Mouse (Mus musculus): Measurements from ENCODE around the gene Gm11492. TPM values are rescaled to one million over a fixed set of nuclear protein-coding genes. Genes with fewer than 3 reads are reported as not detected.
A peak's percentile ranks its signal among the peaks of the same experiment; 100 is the strongest.

Gene Gm11492
- total and polyA plus RNA-seq, 3 experiments, result not detected

GRCm38 (mm10) chr11:87591526-87592353 lies 25.3 kb downstream of the Gm11492 start, which contains the start of gene Mtmr4 (continued):
- TF ChIP-seq NRF1 (IDR thresholded peaks at IDR 0.05; ENCODE audit: insufficient read depth, low read depth, low read length, poor library complexity, severe bottlenecking), result peak; percentile 75
- no peak for TF ChIP-seq GATA1 (IDR thresholded peaks at IDR 0.05; ENCODE audit: low read depth, low read length)
- TF ChIP-seq CTCF (IDR thresholded peaks at IDR 0.05 in 2 of 3, conservative IDR thresholded peaks at IDR 0.05 in 1 of 3; ENCODE audit: control insufficient read depth in 1 of 3, insufficient read depth in 1 of 3, low read depth in 2 of 3, low read length in 3 of 3, poor library complexity in 1 of 3, severe bottlenecking in 1 of 3), result no peak
- no peak for TF ChIP-seq MYB (IDR thresholded peaks at IDR 0.05; ENCODE audit: low read depth, low read length)
- TF ChIP-seq MEF2A (IDR thresholded peaks at IDR 0.05; ENCODE audit: extremely low read depth, insufficient replicate concordance, low read depth, low read length, poor library complexity, severe bottlenecking), result no peak
- TF ChIP-seq POLR2A (IDR thresholded peaks at IDR 0.05; ENCODE audit: control insufficient read depth in 1 of 2, insufficient read depth in 1 of 2, low read depth in 1 of 2, low read length in 2 of 2, poor library complexity in 1 of 2), result peak; percentile 88 to 95
- TF ChIP-seq SIN3A (IDR thresholded peaks at IDR 0.05; ENCODE audit: low read length), result peak; percentile 94
- TF ChIP-seq ZNF384 (IDR thresholded peaks at IDR 0.05; ENCODE audit: low read depth, low read length), result peak; percentile 81
- no peak for TF ChIP-seq USF2 (IDR thresholded peaks at IDR 0.05; ENCODE audit: borderline replicate concordance in 1 of 2, insufficient read depth in 1 of 2, low read depth in 1 of 2, low read length in 2 of 2)
- TF ChIP-seq SMC3 (IDR thresholded peaks at IDR 0.05; ENCODE audit: low read depth, low read length), result no peak
- TF ChIP-seq RAD21 (IDR thresholded peaks at IDR 0.05; ENCODE audit: low read depth, low read length), result no peak
- peak; percentile 91 for TF ChIP-seq KAT2A (conservative IDR thresholded peaks at IDR 0.05; ENCODE audit: low read depth, low read length)
- TF ChIP-seq TBP (IDR thresholded peaks at IDR 0.05; ENCODE audit: low read depth, low read length), result peak; percentile 97
- peak; percentile 89 for TF ChIP-seq MAX (IDR thresholded peaks at IDR 0.05; ENCODE audit: low read length)
- TF ChIP-seq NELFE (IDR thresholded peaks at IDR 0.05; ENCODE audit: low read depth, low read length), result peak; percentile 98
- no peak for TF ChIP-seq MAFK (IDR thresholded peaks at IDR 0.05; ENCODE audit: borderline replicate concordance, low read depth, low read length)
- peak; percentile 89; the same call in 1 of the 2 replicates for TF ChIP-seq CHD1 (IDR thresholded peaks at IDR 0.05; ENCODE audit: low read depth, low read length)
- TF ChIP-seq MXI1 (IDR thresholded peaks at IDR 0.05; ENCODE audit: low read depth, low read length), result peak; percentile 88
- TF ChIP-seq HCFC1 (IDR thresholded peaks at IDR 0.05; ENCODE audit: low read depth, low read length), result peak; percentile 95
- TF ChIP-seq USF1 (IDR thresholded peaks at IDR 0.05; ENCODE audit: low read depth, low read length), result 0 out of 2 replicates have a peak, but pooled peaks have one; percentile 8

GRCm38 (mm10) chr11:87592354-87592695 lies 25.9 kb downstream of the Gm11492 start:
- Histone ChIP-seq H3K36me3 (ENCODE audit: control insufficient read depth in 1 of 2, insufficient read depth in 2 of 2, low read length in 2 of 2) (peaks cover 0 to 13% of the 10 kb centered on the region in 2 experiments; a peak in 2 of 4 replicates), H3K27me3 (ENCODE audit: control insufficient read depth in 1 of 2, insufficient read depth in 2 of 2, low read length in 2 of 2) (no peaks in the 10 kb centered on the region), H3K4me1 (ENCODE audit: control insufficient read depth in 1 of 2, insufficient read depth in 2 of 2, low read length in 2 of 2) (peaks cover 5 to 17% of the 10 kb centered on the region in 2 experiments; a peak in 3 of 4 replicates), H3K79me2 (ENCODE audit: control insufficient read depth, insufficient read depth, low read length, poor library complexity) (peaks cover 26% of the 10 kb centered on the region), H3K9me3 (replicated peaks; ENCODE audit: insufficient read depth, low read length) (no peaks in the 10 kb centered on the region), H3K9ac (ENCODE audit: control insufficient read depth, low read depth, low read length, poor library complexity, severe bottlenecking) (peak overlapping the region; percentile 69), H3K27ac (ENCODE audit: control insufficient read depth, low read depth, low read length) (peak overlapping the region; percentile 56), H3K4me3 (ENCODE audit: control insufficient read depth in 1 of 2, insufficient read depth in 1 of 2, low read depth in 2 of 2, low read length in 2 of 2) (peak overlapping the region; percentile 65 to 83)
- no peak for DNase-seq (ENCODE audit: low read depth, low spot score)
- TF ChIP-seq NELFE (IDR thresholded peaks at IDR 0.05; ENCODE audit: low read depth, low read length), result 0 out of 2 replicates have a peak, but pooled peaks have one; percentile 24
- 0 out of 2 replicates have a peak, but pooled peaks have one; percentile 0 for TF ChIP-seq MAZ (IDR thresholded peaks at IDR 0.05; ENCODE audit: low read depth, low read length)
- no peak for TF ChIP-seq HCFC1 (IDR thresholded peaks at IDR 0.05; ENCODE audit: low read depth, low read length)
- no peak for TF ChIP-seq KAT2A (conservative IDR thresholded peaks at IDR 0.05; ENCODE audit: low read depth, low read length)
- no peak for TF ChIP-seq JUND (IDR thresholded peaks at IDR 0.05; ENCODE audit: low read depth, low read length)
- TF ChIP-seq SMC3 (IDR thresholded peaks at IDR 0.05; ENCODE audit: low read depth, low read length), result no peak
- TF ChIP-seq E2F4 (IDR thresholded peaks at IDR 0.05; ENCODE audit: borderline replicate concordance, low read depth, low read length), result no peak
- 0 out of 2 replicates have a peak, but pooled peaks have one; percentile 48 for TF ChIP-seq UBTF (IDR thresholded peaks at IDR 0.05; ENCODE audit: borderline replicate concordance, insufficient read depth, low read depth, low read length)
- no peak for TF ChIP-seq CHD2 (IDR thresholded peaks at IDR 0.05; ENCODE audit: low read length)
- no peak for TF ChIP-seq POLR2AphosphoS2 (IDR thresholded peaks at IDR 0.05; ENCODE audit: low read length)
- no peak for TF ChIP-seq CHD1 (IDR thresholded peaks at IDR 0.05; ENCODE audit: low read depth, low read length)
- TF ChIP-seq MYB (IDR thresholded peaks at IDR 0.05; ENCODE audit: low read depth, low read length), result no peak
- no peak for TF ChIP-seq ELF1 (IDR thresholded peaks at IDR 0.05; ENCODE audit: low read depth, low read length)
- TF ChIP-seq CTCF (IDR thresholded peaks at IDR 0.05 in 2 of 3, conservative IDR thresholded peaks at IDR 0.05 in 1 of 3; ENCODE audit: control insufficient read depth in 1 of 3, insufficient read depth in 1 of 3, low read depth in 2 of 3, low read length in 3 of 3, poor library complexity in 1 of 3, severe bottlenecking in 1 of 3), result peak in 1 of 3 experiments; percentile 42; a peak in 3 of 6 replicates
- no peak for TF ChIP-seq ZC3H11A (IDR thresholded peaks at IDR 0.05; ENCODE audit: low read depth, low read length)
- peak; percentile 46 to 53; a peak in 1 of 4 replicates for TF ChIP-seq POLR2A (IDR thresholded peaks at IDR 0.05; ENCODE audit: control insufficient read depth in 1 of 2, insufficient read depth in 1 of 2, low read depth in 1 of 2, low read length in 2 of 2, poor library complexity in 1 of 2)
- TF ChIP-seq GATA1 (IDR thresholded peaks at IDR 0.05; ENCODE audit: low read depth, low read length), result no peak
- TF ChIP-seq MXI1 (IDR thresholded peaks at IDR 0.05; ENCODE audit: low read depth, low read length), result no peak
- TF ChIP-seq RCOR1 (IDR thresholded peaks at IDR 0.05; ENCODE audit: low read depth, low read length), result no peak
- no peak for TF ChIP-seq MAX (IDR thresholded peaks at IDR 0.05; ENCODE audit: low read length)
- no peak for TF ChIP-seq ZNF384 (IDR thresholded peaks at IDR 0.05; ENCODE audit: low read depth, low read length)
- no peak for TF ChIP-seq USF1 (IDR thresholded peaks at IDR 0.05; ENCODE audit: low read depth, low read length)

Data from MEL (cell line).